Mouse (Mus musculus): Measurements from ENCODE around the gene Cdkal1. TPM values are rescaled to one million over a fixed set of nuclear protein-coding genes. Genes with fewer than 3 reads are reported as not detected.

Gene Cdkal1
- total RNA-seq, 2 experiments from 2014 or later: 29.2 to 32.1 TPM

GRCm38 (mm10) chr13:29599646-29600045, 255.8 kb downstream of the Cdkal1 start:
- intact Hi-C loops (cut with DNase I): loop anchor here (5.0 to 10.0 kb wide), 3 partner anchors 238 to 1185 kb away; no protein-coding TSS in a partner anchor
- no peak for DNase-seq

DNA sequence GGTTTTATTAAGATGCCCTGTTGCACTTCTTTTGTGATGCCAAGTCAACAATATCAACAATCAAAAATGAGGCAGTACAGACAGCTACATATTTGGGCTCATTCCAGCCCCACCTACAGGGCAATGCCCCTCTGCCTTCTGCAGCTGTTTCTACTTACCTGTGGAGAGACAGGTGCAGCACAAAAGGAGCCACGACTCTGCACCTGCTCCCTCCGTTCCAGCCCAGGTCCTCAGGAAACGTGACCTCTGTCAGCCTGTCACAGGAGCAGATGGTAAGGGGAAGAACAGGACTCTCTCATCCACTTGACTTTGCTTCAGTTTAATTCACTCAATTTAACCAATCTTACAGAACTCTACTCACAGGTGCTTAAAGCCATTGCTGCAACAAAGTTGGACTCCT, 258.7 kb downstream of the Cdkal1 start:
- DNase-seq: no peak
- intact Hi-C loops (cut with DNase I): no loop called here

DNA sequence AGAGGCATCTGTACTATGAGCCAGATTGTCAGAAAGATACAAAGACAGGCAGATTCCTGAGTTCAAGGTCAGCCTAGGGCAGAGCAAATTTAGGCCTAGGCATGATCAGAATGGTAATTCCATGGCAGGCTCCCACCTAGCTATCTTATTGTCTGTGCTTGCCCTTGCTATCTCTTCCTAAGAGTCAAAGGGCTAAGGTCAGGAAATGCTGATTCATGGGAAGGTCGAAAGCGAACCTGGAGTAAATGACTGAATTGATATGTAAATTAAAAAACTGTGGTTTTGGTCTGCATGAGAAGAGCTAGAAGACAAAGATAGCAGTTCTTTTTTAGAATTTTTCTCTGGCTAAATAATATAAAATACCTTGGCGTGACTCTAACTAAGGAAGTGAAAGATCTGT, 262.4 kb downstream of the Cdkal1 start:
- DNase-seq: no peak
- intact Hi-C loops (cut with DNase I): no loop called here

DNA sequence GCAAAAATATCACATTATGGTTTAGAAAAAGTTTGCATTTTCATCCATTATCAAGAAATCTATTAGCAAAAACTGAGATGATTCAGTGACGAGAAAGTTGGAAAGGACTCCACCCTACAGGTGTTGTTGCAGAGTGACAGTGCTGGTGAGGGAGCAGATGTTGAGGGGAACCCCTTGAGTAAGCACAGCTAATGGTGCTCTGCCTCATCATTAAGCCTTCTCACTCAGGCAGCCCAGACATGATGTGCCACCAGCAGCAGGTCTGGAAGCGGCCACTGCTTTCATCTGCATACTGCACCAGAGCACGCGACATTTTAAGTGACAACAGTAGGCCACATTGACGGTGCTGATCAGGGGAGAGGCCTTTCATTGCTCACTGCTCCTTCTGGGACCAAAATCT, 264.8 kb downstream of the Cdkal1 start:
- intact Hi-C loops (cut with DNase I): no loop called here
- no peak for DNase-seq

DNA sequence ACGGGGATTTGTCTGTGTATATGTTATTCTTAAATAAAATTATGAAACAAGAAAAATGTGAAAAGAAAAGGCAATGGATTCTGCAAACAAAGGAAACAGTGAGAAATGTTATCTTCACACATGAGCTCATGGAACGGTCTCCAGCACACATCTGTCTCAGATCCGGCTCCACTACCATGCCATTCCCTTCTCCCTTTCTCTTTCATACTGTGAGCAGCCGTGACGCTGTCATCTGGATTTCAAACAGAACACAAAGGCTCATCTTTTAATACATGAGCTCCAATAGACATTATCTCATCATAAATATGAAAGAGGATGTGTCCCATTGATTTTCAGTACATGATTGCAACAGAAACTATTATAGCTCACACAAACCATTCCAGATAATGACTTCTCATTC, 265.3 kb downstream of the Cdkal1 start:
- intact Hi-C loops (cut with DNase I): no loop called here

GRCm38 (mm10) chr13:29588693-29589092, 266.8 kb downstream of the Cdkal1 start:
- intact Hi-C loops (cut with DNase I): no loop called here
- no peak for DNase-seq

More for the DNA sequence above, 265.3 kb downstream of the Cdkal1 start:
- no peak for DNase-seq

GRCm38 (mm10) chr13:29581762-29582700, 273.4 kb downstream of the Cdkal1 start:
- intact Hi-C loops (cut with DNase I): no loop called here
- DNase-seq: no peak

DNA sequence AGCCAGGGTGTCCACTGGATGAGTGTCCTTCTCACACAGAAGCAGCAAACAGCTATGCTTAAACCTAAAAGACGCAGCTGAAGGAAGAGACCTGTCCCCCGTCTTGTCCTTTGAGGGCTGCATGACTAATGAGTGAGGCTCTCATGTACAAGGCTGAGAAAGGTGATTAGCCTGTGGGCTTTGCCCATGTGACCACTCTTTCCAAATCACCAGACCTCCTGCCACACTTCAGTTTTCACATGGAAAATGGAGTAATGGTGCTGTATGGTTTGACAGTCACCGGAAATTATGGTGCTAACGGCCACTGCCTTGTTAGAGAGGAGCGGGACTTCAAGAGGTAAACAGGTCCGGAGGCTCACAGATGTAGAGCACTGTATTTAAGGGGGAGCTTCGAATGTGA, 274.7 kb downstream of the Cdkal1 start:
- DNase-seq: no peak
- intact Hi-C loops (cut with DNase I): no loop called here

- no peak for DNase-seq
- intact Hi-C loops (cut with DNase I): no loop called here
Measured at GRCm38 (mm10) chr13:29580009-29580408, 275.5 kb downstream of the Cdkal1 start.

GRCm38 (mm10) chr13:29578621-29579020, 276.9 kb downstream of the Cdkal1 start:
- intact Hi-C loops (cut with DNase I): no loop called here
- DNase-seq: no peak

DNA sequence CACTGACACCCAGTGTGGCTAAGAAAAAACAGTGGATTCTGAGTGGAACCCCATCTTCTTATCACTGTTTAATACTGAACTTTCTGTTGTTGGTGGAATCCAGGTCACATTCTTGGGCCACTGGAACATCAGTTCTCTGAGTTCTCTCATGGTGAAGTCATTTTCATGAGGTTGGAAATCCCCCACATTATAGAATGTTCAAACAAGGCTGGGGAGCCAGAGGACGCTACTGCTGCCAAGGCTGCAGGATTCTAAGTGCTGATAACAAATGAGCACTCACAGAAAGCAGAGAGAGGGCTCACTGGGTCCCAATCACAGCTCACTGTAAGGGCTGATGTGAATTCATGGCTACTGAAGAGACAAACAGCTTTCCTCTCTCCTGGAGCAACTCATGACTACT, 280.7 kb downstream of the Cdkal1 start:
- DNase-seq: peak; percentile 24 to 28
- intact Hi-C loops (cut with DNase I): no loop called here

- intact Hi-C loops (cut with DNase I): no loop called here
- DNase-seq: no peak
Measured at GRCm38 (mm10) chr13:29572477-29572876, 283.0 kb downstream of the Cdkal1 start.

GRCm38 (mm10) chr13:29565710-29566109, 289.8 kb downstream of the Cdkal1 start:
- no peak for DNase-seq
- intact Hi-C loops (cut with DNase I): no loop called here

DNA sequence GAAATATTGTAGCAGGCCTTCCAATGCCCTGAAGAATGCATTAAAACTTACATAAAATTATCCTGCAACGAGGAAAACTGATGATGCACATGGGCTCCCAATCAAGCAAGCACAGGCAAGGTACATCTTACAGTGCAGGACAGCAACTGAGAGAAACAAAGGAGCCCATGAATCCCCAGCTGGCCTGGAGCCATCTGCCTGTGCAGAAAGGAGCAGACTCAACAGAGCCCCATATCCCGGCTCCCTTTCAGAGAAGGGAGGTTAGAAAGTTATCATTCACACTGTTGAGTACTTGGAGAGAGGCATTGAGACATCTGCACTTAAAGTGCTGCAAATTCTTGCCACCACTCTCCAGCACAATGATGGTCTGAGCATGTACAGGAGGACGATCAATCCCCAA, 296.3 kb downstream of the Cdkal1 start:
- intact Hi-C loops (cut with DNase I): no loop called here
- no peak for DNase-seq

DNA sequence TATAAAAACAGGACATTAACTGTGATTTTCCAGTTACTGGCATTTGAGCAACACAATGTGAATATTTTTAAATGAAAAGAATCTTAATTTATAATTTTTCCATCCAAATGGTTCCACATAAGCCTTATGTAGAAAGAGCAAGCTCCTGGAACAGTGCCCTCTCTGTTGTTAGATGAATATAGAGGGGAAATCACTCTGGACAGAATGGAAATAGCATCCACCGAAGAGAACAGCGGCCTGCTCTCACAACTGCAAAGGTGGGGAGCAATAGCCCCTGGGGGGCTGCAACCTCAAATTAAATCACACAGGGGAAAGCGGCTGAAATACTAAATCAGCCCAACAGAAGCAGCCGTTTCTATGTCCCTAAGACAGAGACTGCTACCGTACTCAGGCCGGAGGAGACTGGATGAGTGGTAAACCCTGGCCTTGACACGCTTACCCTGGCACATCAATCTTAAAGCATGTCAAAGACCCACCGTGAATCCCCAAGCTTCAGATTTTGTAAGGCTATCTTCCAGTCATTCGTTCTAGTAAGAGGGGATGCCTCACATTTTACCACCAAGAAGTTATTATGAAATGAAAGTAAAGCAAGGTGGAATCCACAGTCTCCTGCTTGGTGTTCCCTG, 300.2 kb downstream of the Cdkal1 start:
- intact Hi-C loops (cut with DNase I): no loop called here
- no peak for DNase-seq

DNA sequence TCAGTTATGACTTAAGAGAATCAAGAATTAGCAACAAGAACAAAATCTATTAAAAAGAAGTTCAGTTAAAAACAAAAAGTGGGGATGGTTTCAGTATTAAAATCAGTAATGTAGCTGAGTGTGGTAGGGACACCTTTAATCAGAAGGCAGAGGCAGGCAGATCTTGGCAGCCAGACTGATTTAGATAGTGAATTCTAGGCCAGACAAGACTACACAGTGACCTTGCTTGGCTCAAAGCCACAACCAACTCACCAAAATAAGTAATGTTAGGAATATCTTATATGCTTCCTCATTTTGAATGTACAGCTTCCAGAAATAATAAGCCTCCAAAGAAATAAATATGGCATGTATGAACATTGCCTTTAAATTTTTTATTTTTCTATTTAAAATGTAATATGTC, 301.7 kb downstream of the Cdkal1 start:
- intact Hi-C loops (cut with DNase I): no loop called here

GRCm38 (mm10) chr13:29552322-29552870, 303.1 kb downstream of the Cdkal1 start:
- no peak for DNase-seq
- intact Hi-C loops (cut with DNase I): no loop called here

More for the DNA sequence above, 301.7 kb downstream of the Cdkal1 start:
- no peak for DNase-seq

- intact Hi-C loops (cut with DNase I): no loop called here
- DNase-seq: no peak
Measured at GRCm38 (mm10) chr13:29550886-29551285, 304.6 kb downstream of the Cdkal1 start.

DNA sequence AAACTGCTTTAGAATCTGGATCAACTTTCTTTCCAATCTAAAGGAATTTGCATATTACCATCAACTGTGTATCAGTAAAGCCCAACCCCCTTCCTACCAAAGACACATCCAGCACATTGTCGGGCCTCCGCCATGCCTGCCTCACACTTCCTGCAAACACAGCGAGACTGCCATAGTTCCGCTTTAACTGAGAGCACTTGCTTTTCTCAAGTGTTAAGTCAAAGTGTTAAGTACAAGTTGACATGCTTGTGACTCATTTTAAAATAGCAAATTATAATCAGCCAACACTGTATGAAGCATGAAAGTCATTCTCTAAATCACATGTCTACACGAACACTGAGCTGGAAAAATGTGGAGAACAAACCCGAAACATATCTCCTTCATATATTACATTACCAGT, 305.3 kb downstream of the Cdkal1 start:
- intact Hi-C loops (cut with DNase I): no loop called here
- DNase-seq: peak in 1 of 2 experiments; percentile 23

DNA sequence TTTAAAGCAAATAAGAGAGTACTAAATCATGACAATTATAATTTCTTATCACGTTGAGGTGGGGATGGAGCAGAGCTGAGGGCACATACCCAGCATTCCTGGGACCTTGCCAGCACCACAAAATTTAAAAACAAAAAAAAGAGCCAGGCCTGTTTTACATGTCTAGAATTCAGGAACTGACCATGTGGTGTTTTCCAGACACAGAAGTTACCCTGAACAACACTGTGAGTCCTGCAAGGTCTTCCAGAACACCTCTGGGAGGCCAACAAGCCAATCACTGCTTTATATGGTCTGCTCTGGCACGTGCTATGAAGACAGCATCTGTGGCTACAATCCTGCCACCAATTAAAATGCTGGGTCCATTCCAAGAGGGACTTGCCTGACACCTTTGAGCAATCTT, 305.7 kb downstream of the Cdkal1 start:
- DNase-seq: peak; percentile 40 to 62
- intact Hi-C loops (cut with DNase I): no loop called here

GRCm38 (mm10) chr13:29537906-29538305, 317.6 kb downstream of the Cdkal1 start:
- intact Hi-C loops (cut with DNase I): no loop called here
- no peak for DNase-seq

- no peak for DNase-seq
- intact Hi-C loops (cut with DNase I): no loop called here
Measured at GRCm38 (mm10) chr13:29533586-29533985, 321.9 kb downstream of the Cdkal1 start.

Measured in heart, postnatal 10 days (tissue).